Mouse (Mus musculus) testis, adult 2 months (tissue): ENCODE results near the gene Fbxo45.
A peak's percentile ranks its signal among the peaks of the same experiment; 100 is the strongest.

ENCODE experiments used
- CTCF ChIP-seq: fragments of 200-500 bp; IDR thresholded peaks from 2 replicates; pipeline ENCODE4 v1.5.1; 2012; ENCODE audit warnings: low read depth, mild to moderate bottlenecking, inconsistent platforms, low read length, moderate library complexity; ENCODE audit not compliant: control insufficient read depth, insufficient read depth, insufficient replicate concordance
- POLR2A ChIP-seq: fragments of 200-500 bp; IDR thresholded peaks from 2 replicates; pipeline ENCODE4 v1.6.1; 2012; ENCODE audit warnings: low read depth, mild to moderate bottlenecking, inconsistent platforms, low read length, moderate library complexity; ENCODE audit not compliant: control insufficient read depth

GRCm38 (mm10) chr16:32202681-32203080 lies 44.3 kb downstream of the Fbxo45 start:
- peak; percentile 46; the same call in 1 of the 2 replicates for TF ChIP-seq CTCF
- TF ChIP-seq POLR2A, result no peak
